Mouse (Mus musculus): Measurements from ENCODE around the gene Mvd.

Mvd gene

GRCm38 (mm10) chr8:122443262-122444006 is at the start of gene Mvd:
Gene Mvd (minus strand): TSS chr8:122443422.
- peak; percentile 98 for DNase-seq

DNA sequence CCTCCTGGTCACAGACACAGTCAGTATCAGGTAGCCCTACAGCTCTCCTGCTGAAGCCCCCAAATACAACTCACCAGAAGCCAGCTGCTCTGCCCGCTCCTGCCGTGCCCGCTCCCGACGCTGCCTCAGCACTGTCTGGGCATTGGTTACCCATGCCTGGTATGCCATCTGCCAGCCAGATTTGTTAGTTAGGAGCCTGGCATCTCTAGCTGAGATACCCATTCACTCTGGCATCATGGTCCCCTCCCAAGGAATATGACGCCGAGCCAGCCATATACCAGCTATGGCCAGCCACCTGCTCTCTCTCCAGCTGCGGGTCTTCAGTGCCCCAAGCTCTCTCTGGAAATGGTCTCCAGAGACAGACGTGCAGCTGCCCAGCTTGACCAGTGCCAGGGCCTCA is 45.2 kb upstream of the Mvd start:
- DNase-seq: no peak

DNA sequence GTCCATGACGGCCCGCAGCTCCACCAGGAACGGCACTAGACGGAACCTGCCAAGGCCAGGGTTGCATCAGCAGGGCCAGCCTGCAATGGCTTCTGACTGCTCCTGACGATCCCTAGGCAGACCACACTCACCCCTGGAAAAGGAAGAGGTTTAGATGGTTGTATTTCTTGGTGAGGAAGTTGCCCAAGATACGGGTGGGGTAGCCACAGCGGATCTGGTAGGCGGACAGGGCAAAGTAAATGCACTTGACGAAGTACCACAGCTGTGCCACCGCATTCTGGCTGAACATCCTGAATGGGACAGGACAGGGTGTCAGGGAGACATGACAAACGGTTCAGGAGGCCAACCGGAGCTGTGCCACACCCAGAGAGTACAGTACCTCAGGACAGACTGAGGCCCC is 41.6 kb upstream of the Mvd start:
- no peak for DNase-seq

- DNase-seq: no peak
These were observed 40.7 kb upstream of the Mvd start for GRCm38 (mm10) chr8:122483877-122484276.

DNA sequence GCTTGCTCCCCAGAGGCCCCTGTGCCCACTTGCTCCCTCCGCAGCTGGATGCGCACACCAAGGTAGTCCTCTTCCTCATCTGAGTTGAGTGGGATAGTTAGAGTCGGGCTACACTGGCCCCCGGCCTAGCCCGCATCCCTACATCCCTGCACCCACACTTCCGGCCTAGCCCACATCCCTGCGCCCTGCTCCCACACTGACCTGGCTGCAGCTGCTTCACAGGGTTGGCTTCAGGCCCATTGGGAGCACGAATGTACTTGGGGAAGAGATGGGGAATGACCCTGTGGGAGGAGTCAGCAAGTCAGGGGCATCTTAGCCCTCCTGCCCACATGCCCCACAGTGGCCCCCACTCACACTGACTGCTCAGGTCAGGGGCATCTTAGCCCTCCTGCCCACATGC is 39.2 kb upstream of the Mvd start:
- no peak for DNase-seq

- DNase-seq: peak; percentile 98
These were observed 32.5 kb upstream of the Mvd start, which contains the start of the genes Rnf166 and Ctu2 for GRCm38 (mm10) chr8:122475580-122476320. Gene Rnf166 (minus strand): TSS chr8:122476064. Gene Ctu2 (plus strand): TSS chr8:122476143.

GRCm38 (mm10) chr8:122474951-122475560 is 31.8 kb upstream of the Mvd start:
- peak; percentile 68 for DNase-seq

DNA sequence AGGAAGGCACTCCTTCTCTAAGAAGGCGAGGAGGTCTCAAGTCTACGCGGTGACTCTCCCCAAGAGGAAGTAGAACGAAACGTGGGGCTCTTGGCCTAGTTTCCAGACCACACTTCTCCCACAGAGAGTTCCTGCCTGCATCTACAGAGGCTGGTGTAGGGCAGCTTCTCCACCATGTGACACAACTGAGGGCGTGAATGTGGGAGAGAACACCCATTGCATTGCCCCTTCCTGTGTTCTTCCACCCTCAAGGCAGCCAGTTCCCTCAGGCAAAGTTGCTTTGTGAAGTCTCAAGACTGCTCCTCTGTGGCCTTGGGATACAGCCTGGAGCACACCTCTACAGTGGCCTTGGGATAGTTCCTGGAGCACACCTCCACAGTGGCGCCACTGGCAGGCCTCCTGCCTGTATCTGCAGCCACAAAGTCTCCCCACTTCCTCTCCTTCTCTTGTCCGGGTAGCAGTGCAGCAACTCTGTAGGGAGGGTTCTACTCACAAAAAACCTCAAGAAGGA is 30.7 kb upstream of the Mvd start:
- DNase-seq: peak; percentile 70

- peak; percentile 76 for DNase-seq
These were observed 27.5 kb upstream of the Mvd start for GRCm38 (mm10) chr8:122470691-122471090.

DNA sequence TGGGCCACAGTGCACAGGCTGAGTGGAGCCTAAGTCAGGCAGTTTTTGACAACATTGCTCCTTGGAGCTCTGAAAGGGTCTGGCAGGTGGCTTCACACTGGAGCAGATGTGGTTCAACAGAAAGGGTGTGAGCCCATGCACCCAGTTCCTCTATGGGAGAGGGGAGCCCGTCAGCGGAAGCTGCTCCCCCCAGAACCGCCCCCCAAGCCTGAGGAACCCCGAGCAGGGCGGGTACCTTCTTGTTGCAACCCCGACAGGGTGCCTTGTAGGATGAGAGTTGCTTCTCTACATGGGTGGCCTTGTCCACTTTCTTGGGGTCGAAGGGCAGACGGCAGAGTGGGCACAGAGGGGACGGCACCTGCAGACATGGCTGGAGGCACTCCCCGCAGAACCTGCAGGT is 26.7 kb upstream of the Mvd start:
- DNase-seq: peak; percentile 88

DNA sequence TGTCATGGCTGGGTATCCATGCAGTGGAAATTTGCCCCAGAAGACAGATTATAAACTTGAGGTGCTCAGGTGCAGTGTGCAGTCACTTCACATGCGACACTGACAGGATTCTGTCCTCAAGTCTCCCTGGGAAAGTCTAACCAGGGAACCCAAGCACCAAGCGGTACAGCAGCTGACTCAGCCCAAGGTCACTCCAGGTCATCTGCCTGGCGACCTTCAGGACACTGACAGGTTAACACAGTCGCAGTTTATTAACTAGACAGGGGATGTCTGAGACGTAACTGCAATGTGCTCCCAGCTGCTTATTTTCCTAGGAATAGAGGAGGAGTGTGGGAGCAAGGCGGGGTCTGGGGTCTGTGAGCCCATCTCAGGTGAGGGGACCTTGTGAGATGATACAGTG is 26.2 kb upstream of the Mvd start:
- DNase-seq: no peak

DNA sequence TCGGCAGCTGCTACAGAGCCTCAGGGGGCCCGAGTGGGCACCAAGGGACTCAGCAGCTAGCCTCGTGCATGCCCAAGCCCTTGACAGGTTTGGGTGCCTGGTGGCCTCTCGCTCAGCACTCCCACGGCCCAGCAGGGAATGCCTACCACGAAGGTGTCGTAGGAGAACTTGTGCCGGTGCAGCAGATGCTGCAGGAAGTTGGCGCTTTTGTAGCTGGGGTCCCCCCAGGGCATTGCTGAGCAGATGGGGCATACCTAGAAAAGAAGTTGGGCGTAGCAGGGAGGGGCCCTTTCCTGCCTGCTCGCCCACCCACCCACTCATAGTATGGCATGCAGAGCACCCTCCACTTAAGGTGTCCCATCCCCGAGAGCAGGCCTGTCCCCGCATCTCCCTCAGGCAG is 24.6 kb upstream of the Mvd start:
- peak; percentile 76 for DNase-seq

GRCm38 (mm10) chr8:122464985-122465384 is 21.8 kb upstream of the Mvd start:
- peak; percentile 38 for DNase-seq

- DNase-seq: peak; percentile 68
These were observed 20.7 kb upstream of the Mvd start for GRCm38 (mm10) chr8:122463651-122464640.

GRCm38 (mm10) chr8:122462510-122462909 is 19.3 kb upstream of the Mvd start:
- DNase-seq: no peak

- DNase-seq: peak; percentile 44
These were observed 18.4 kb upstream of the Mvd start for GRCm38 (mm10) chr8:122461473-122462148.

- peak; percentile 87 for DNase-seq
These were observed 17.6 kb upstream of the Mvd start, which contains the start of gene Snai3 for GRCm38 (mm10) chr8:122460524-122461472. Gene Snai3 (minus strand): TSS chr8:122460733.

DNA sequence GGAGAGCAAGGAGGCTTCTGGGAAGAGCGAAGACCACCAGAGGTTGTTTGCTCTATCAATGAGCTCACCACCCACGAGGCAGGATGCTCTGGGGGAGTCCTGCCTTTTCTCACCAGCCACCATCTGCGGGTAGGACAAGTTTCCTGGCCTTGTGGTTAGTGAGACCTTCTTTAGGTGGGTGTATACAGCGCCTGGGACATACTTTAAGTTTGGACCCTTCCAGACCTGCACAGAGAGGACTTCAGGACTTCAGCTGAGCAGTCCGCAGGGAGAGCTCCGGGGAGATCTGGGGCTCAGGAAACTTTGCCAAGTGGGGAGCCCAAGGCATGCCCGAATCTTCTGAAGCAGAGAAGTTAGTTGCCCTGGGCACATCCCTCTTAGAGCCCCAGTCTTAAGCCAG is 16.8 kb upstream of the Mvd start:
- peak; percentile 60 for DNase-seq

GRCm38 (mm10) chr8:122459218-122459900 is 16.1 kb upstream of the Mvd start:
- peak; percentile 92 for DNase-seq

DNA sequence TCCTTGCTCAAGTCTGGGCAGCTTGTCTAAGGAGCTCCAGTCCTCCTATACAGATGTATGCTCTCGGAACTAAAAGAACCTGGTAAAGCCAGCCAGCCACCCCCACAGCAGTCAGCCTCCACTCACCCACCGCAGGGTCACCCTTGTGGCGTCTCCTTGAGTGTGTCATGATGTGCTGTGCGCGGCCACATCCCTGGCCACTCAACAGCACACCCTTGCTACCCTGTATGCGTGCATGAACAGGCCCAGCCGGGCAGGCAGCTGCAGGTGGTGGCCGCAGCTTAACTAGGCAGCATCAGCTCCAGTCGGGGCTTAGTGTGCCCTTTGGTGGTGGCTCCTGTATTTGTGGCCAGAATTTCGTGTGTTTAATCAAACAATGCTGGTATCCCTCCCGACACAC is 13.9 kb upstream of the Mvd start:
- DNase-seq: no peak

Measured in thymus, postnatal 4 days (tissue).